Comparison of ENCODE assay signal across 13 mouse cellular contexts in the genomic region with DNA sequence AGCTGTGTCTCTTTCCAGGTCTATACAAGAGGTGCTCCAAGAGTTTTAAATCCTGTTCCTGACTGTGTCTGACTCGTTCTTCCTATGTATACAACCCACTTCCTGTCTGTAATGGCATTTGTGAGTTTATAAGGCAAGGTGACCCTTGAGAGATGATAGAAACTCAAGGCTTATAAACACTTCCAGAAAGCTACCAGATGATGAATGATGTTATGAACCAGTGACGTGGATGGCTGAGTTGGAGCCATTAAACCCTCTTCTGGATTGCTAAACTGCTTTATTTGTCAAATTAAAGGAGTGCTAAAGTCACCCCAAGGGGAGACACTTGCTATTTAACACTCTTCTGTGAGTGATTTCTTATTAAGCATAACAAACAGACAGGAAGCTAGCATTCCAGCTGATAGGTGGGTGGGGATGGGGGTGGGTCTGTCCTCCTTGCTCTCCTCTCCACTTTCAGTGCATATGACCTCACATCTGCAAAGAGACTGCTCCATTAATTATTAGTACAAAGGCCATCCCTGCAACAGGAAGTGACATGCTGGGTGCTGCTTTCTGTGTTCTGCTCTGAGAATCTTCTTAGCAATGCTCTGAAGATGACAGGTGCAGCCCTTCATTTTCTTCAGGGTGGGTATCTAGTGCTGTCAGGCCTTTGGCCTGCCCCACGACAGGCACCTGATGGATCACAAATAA. TPM values are rescaled to one million over a fixed set of nuclear protein-coding genes. Genes with fewer than 3 reads are reported as not detected.
DNase-seq lines count a peak whose midpoint lies in the region; ATAC-seq and TF ChIP-seq lines count a peak whose summit lies in the region.
"Had no signal": no experiment of that assay in that cellular context is flagged by ENCODE, and none has a peak within 500 bp of the region (broad histone marks: within the 10 kb centered on the region; RNA-seq: fewer than 3 reads in every experiment).

No protein-coding gene starts in this region.

- TF ChIP-seq POLR2A in kidney, adult 2 months (IDR thresholded peaks at IDR 0.05; ENCODE audit: low read depth, low read length), result no peak
- no peak for TF ChIP-seq POLR2A in thymus, adult 2 months (IDR thresholded peaks at IDR 0.05; ENCODE audit: control insufficient read depth, extremely low read depth, insufficient read depth, low read length, poor library complexity)

- H3K4me1 ChIP-seq in kidney, embryonic 15.5 days, result peaks cover 15% of the 10 kb centered on the region
- peaks cover 6% of the 10 kb centered on the region for H3K4me1 ChIP-seq in kidney, adult 2 months (ENCODE audit: control insufficient read depth, insufficient read depth, low read length)
- peaks cover 5% of the 10 kb centered on the region for H3K4me1 ChIP-seq in forebrain, embryonic 14.5 days (ENCODE audit: control insufficient read depth, insufficient read depth, low read length)
- H3K4me1 ChIP-seq in limb, embryonic 10.5 days, result peaks cover 45% of the 10 kb centered on the region
- H3K4me1 ChIP-seq in thymus, adult 2 months (replicated peaks; ENCODE audit: control insufficient read depth, insufficient read depth, low read length), result no peaks in the 10 kb centered on the region
- H3K4me1 ChIP-seq in heart, embryonic 11.5 days (ENCODE audit: control insufficient read depth, insufficient read depth, low read length), result no peaks in the 10 kb centered on the region
- H3K4me1 ChIP-seq: limb, embryonic 15.5 days had no signal

- ATAC-seq in kidney, embryonic 15.5 days (replicated peaks; ENCODE audit: low FRiP score), result peak; percentile 83
- ATAC-seq in forebrain, embryonic 14.5 days, result peak; percentile 72
- ATAC-seq in heart, embryonic 11.5 days (replicated peaks; ENCODE audit: insufficient number of reproducible peaks, low FRiP score, low TSS enrichment), result no peak

- H3K9ac ChIP-seq in kidney, embryonic 15.5 days, result no peak overlapping the region
- H3K9ac ChIP-seq in forebrain, embryonic 14.5 days (ENCODE audit: low read length), result no peak overlapping the region
- H3K9ac ChIP-seq in heart, embryonic 11.5 days (ENCODE audit: low read depth, low read length), result no peak overlapping the region
- H3K9ac ChIP-seq: limb, embryonic 15.5 days; stomach, embryonic 15.5 days had no signal

- no peak overlapping the region for H3K4me2 ChIP-seq in kidney, embryonic 15.5 days
- no peak overlapping the region for H3K4me2 ChIP-seq in forebrain, embryonic 14.5 days (ENCODE audit: low read length)
- H3K4me2 ChIP-seq in heart, embryonic 11.5 days, result no peak overlapping the region
- H3K4me2 ChIP-seq: limb, embryonic 15.5 days; stomach, embryonic 15.5 days had no signal

- DNase-seq in kidney, adult 2 months, result no peak
- peak; percentile 32 for DNase-seq in ES-CJ7 (ENCODE audit: low read depth, low spot score)
- DNase-seq in forebrain, embryonic 14.5 days (ENCODE audit: low spot score), result no peak
- no peak for DNase-seq in limb, embryonic 10.5 days (ENCODE audit: low spot score)
- DNase-seq in thymus, adult 2 months, result no peak
- DNase-seq in cerebellum, postnatal 10 days, result no peak
- DNase-seq: cerebellum, postnatal 36 days; heart, postnatal 36 days; right cerebral cortex, postnatal 4 days had no signal

- no peaks in the 10 kb centered on the region for H3K9me3 ChIP-seq in kidney, embryonic 15.5 days (replicated peaks)
- H3K9me3 ChIP-seq in forebrain, embryonic 14.5 days (replicated peaks; ENCODE audit: control insufficient read depth, low read length), result no peaks in the 10 kb centered on the region
- no peaks in the 10 kb centered on the region for H3K9me3 ChIP-seq in limb, embryonic 10.5 days (replicated peaks)
- no peaks in the 10 kb centered on the region for H3K9me3 ChIP-seq in heart, embryonic 11.5 days (replicated peaks; ENCODE audit: control insufficient read depth, low read length)
- H3K9me3 ChIP-seq: limb, embryonic 15.5 days; stomach, embryonic 15.5 days had no signal

- 12% methylated on average over 3 of the region's 3 CpGs for WGBS in kidney, embryonic 15.5 days
- WGBS in kidney, adult 2 months, result 29% methylated on average over 3 of the region's 3 CpGs
- 38% methylated on average over 3 of the region's 3 CpGs for WGBS in forebrain, embryonic 14.5 days
- WGBS in limb, embryonic 10.5 days, result 10% methylated on average over 3 of the region's 3 CpGs
- WGBS in thymus, adult 2 months, result 67% methylated on average over 3 of the region's 3 CpGs
- WGBS in heart, embryonic 11.5 days (ENCODE audit: insufficient replicate concordance), result 42% methylated on average over 3 of the region's 3 CpGs

- no peak overlapping the region for H3K4me3 ChIP-seq in kidney, embryonic 15.5 days (replicated peaks)
- H3K4me3 ChIP-seq in kidney, adult 2 months (ENCODE audit: insufficient read depth, low read depth, low read length), result no peak overlapping the region
- H3K4me3 ChIP-seq in forebrain, embryonic 14.5 days (ENCODE audit: low read depth, low read length), result no peak overlapping the region
- H3K4me3 ChIP-seq in limb, embryonic 10.5 days, result no peak overlapping the region
- no peak overlapping the region for H3K4me3 ChIP-seq in thymus, adult 2 months (ENCODE audit: control insufficient read depth, insufficient read depth, low read length)
- no peak overlapping the region for H3K4me3 ChIP-seq in heart, embryonic 11.5 days (ENCODE audit: low read depth, low read length)
- H3K4me3 ChIP-seq: limb, embryonic 15.5 days; stomach, embryonic 15.5 days had no signal

- no peak for TF ChIP-seq CTCF in kidney, adult 2 months (conservative IDR thresholded peaks at IDR 0.05; ENCODE audit: insufficient read depth, insufficient read length, low read depth, low read length)
- no peak for TF ChIP-seq CTCF in thymus, adult 2 months (IDR thresholded peaks at IDR 0.05; ENCODE audit: borderline replicate concordance, control insufficient read depth, extremely low read depth, insufficient read depth, low read length, poor library complexity)

- H3K27me3 ChIP-seq in kidney, embryonic 15.5 days, result no peaks in the 10 kb centered on the region
- no peaks in the 10 kb centered on the region for H3K27me3 ChIP-seq in kidney, adult 2 months (replicated peaks; ENCODE audit: control insufficient read depth, insufficient read depth, low read length)
- H3K27me3 ChIP-seq in forebrain, embryonic 14.5 days (replicated peaks; ENCODE audit: control insufficient read depth, insufficient read depth, low read length), result no peaks in the 10 kb centered on the region
- no peaks in the 10 kb centered on the region for H3K27me3 ChIP-seq in limb, embryonic 10.5 days (ENCODE audit: low read depth, poor library complexity, severe bottlenecking)
- H3K27me3 ChIP-seq in thymus, adult 2 months (ENCODE audit: control insufficient read depth, insufficient read depth, low read length), result no peaks in the 10 kb centered on the region
- H3K27me3 ChIP-seq in heart, embryonic 11.5 days (ENCODE audit: control insufficient read depth, insufficient read depth, low read length), result no peaks in the 10 kb centered on the region
- H3K27me3 ChIP-seq: limb, embryonic 15.5 days; stomach, embryonic 15.5 days had no signal

- H3K36me3 ChIP-seq in kidney, embryonic 15.5 days, result no peaks in the 10 kb centered on the region
- no peaks in the 10 kb centered on the region for H3K36me3 ChIP-seq in kidney, adult 2 months (ENCODE audit: control insufficient read depth, insufficient read depth, low read length)
- no peaks in the 10 kb centered on the region for H3K36me3 ChIP-seq in forebrain, embryonic 14.5 days (ENCODE audit: control insufficient read depth, insufficient read depth, low read length)
- no peaks in the 10 kb centered on the region for H3K36me3 ChIP-seq in limb, embryonic 10.5 days
- H3K36me3 ChIP-seq in thymus, adult 2 months (ENCODE audit: control insufficient read depth, insufficient read depth, low read length), result no peaks in the 10 kb centered on the region
- no peaks in the 10 kb centered on the region for H3K36me3 ChIP-seq in heart, embryonic 11.5 days (ENCODE audit: control insufficient read depth, insufficient read depth, low read length)
- H3K36me3 ChIP-seq: limb, embryonic 15.5 days; stomach, embryonic 15.5 days had no signal

- peak overlapping the region; percentile 52 for H3K27ac ChIP-seq in kidney, embryonic 15.5 days
- no peak overlapping the region for H3K27ac ChIP-seq in kidney, adult 2 months (ENCODE audit: insufficient read depth, low read depth, low read length)
- H3K27ac ChIP-seq in forebrain, embryonic 14.5 days (ENCODE audit: low read depth, low read length), result no peak overlapping the region
- 0 out of 2 replicates have a peak overlapping the region, but pooled peaks have one; percentile 7 for H3K27ac ChIP-seq in limb, embryonic 10.5 days
- no peak overlapping the region for H3K27ac ChIP-seq in thymus, adult 2 months (ENCODE audit: control insufficient read depth, insufficient read depth, low read length)
- no peak overlapping the region for H3K27ac ChIP-seq in heart, embryonic 11.5 days (ENCODE audit: low read depth, low read length)
- H3K27ac ChIP-seq: limb, embryonic 15.5 days; stomach, embryonic 15.5 days had no signal

RNA-seq across cellular contexts. Expression of a gene that starts 58.2 kb away (rescaled TPM):
- 12.3 and 13.1 TPM in 2 replicates for polyA plus RNA-seq in kidney, embryonic 15.5 days (2015; fragmentation: Nextera tagmentation; extraction: Ambion mirVana)
- polyA plus RNA-seq in kidney, adult 2 months (2012; rRNA removed), result 158 and 159 TPM in 2 replicates
- 0.20 and 0.41 TPM in 2 replicates for polyA plus RNA-seq in forebrain, embryonic 14.5 days (2014; fragmentation: Nextera tagmentation; extraction: Ambion mirVana)
- 0.04 TPM in 1 of 2 replicates, not detected in the other for polyA plus RNA-seq in limb, embryonic 10.5 days (2016; fragmentation: Nextera tagmentation; extraction: Ambion mirVana)
- 0.06 and 0.28 TPM in 2 replicates for polyA plus RNA-seq in thymus, adult 2 months (2012; rRNA removed)
- 0.46 and 0.66 TPM in 2 replicates for polyA plus RNA-seq in heart, embryonic 11.5 days (2014; fragmentation: Nextera tagmentation; extraction: Ambion mirVana)

Comparison
In these comparisons a context has a peak if more than half of its experiments do, and no peak if none do; other contexts are left out.
1. H3K27ac ChIP-seq: peak in kidney, embryonic 15.5 days (single experiment) and limb, embryonic 10.5 days (single experiment); none in kidney, adult 2 months (single experiment), forebrain, embryonic 14.5 days (single experiment), thymus, adult 2 months (single experiment) and heart, embryonic 11.5 days (single experiment).
2. RNA of a gene that starts 58.2 kb away (polyA plus RNA-seq): 158 to 159 TPM in kidney, adult 2 months; 12.3 to 13.1 TPM in kidney, embryonic 15.5 days, 0.46 to 0.66 TPM in heart, embryonic 11.5 days, 0.06 to 0.28 TPM in thymus, adult 2 months, 0.20 to 0.41 TPM in forebrain, embryonic 14.5 days and 0.04 TPM in limb, embryonic 10.5 days; every median in the first group is over 10 times any median in the second.